Mouse (Mus musculus) ES-E14 (cell line): Measurements from ENCODE around the gene Zfp648. TPM values are rescaled to one million over a fixed set of nuclear protein-coding genes. Genes with fewer than 3 reads are reported as not detected.

Experiments used
- DNase-seq: peaks from one replicate; pipeline ENCODE4 v3.0.0-alpha.2; 2013; ENCODE audit warnings: low read depth, low spot score
- H3K27ac ChIP-seq: 2 replicates; pipeline ENCODE4 v1.5.1; 2012; ENCODE audit warnings: low read depth, mild to moderate bottlenecking, low read length, moderate library complexity, mixed read lengths; ENCODE audit not compliant: poor library complexity, insufficient read depth, severe bottlenecking
- H3K36me3 ChIP-seq: 2 replicates; pipeline ENCODE4 v1.6.1; 2012; ENCODE audit warnings: mild to moderate bottlenecking, low read length, moderate library complexity, mixed read lengths; ENCODE audit not compliant: control insufficient read depth, poor library complexity, insufficient read depth, severe bottlenecking
- H3K4me1 ChIP-seq, 2 experiments: fragments of 150-350 bp in 1 of 2; sonication (generic) in 1 of 2; 2 replicates each; pipeline ENCODE4 v1.6.1; 2012; ENCODE audit warnings: low read length in 2 of 2, mild to moderate bottlenecking in 1 of 2, mixed read lengths in 1 of 2; ENCODE audit not compliant: control insufficient read depth in 2 of 2, insufficient read depth in 2 of 2, poor library complexity in 1 of 2
- H3K4me3 ChIP-seq, 2 experiments: fragments of 150-350 bp in 1 of 2; sonication (generic) in 1 of 2; 2 replicates each; pipeline ENCODE4 v1.5.1; 2012; ENCODE audit warnings: low read length in 2 of 2, low read depth in 1 of 2, mild to moderate bottlenecking in 1 of 2, mixed read lengths in 1 of 2; ENCODE audit not compliant: insufficient read depth in 1 of 2, poor library complexity in 1 of 2, severe bottlenecking in 1 of 2
- H3K9ac ChIP-seq: 2 replicates; pipeline ENCODE4 v1.6.1; 2012; ENCODE audit warnings: low read depth, mild to moderate bottlenecking, low read length, mixed read lengths; ENCODE audit not compliant: poor library complexity, insufficient read depth, severe bottlenecking
- H3K9me3 ChIP-seq: fragments of 150-350 bp; sonication (generic); 2 replicates; pipeline ENCODE4 v1.6.1; 2012; ENCODE audit warnings: low read depth, mild to moderate bottlenecking, low read length; ENCODE audit not compliant: control insufficient read depth, insufficient read depth
- CHD2 ChIP-seq: IDR thresholded peaks from 2 replicates; pipeline ENCODE4 v1.6.1; 2014; ENCODE audit warnings: mild to moderate bottlenecking, low read depth, low read length, inconsistent platforms
- HCFC1 ChIP-seq: IDR thresholded peaks from 2 replicates; pipeline ENCODE4 v1.6.1; 2012; ENCODE audit warnings: low read length, inconsistent platforms, borderline replicate concordance; ENCODE audit not compliant: insufficient read depth
- MAFK ChIP-seq: IDR thresholded peaks from 2 replicates; pipeline ENCODE4 v1.6.1; 2014; ENCODE audit warnings: mild to moderate bottlenecking, low read depth, low read length, inconsistent platforms; ENCODE audit not compliant: insufficient read depth
- ZC3H11A ChIP-seq: IDR thresholded peaks from 2 replicates; pipeline ENCODE4 v1.6.1; 2012; ENCODE audit warnings: low read depth, mild to moderate bottlenecking, inconsistent platforms, low read length, borderline replicate concordance
- ZNF384 ChIP-seq: IDR thresholded peaks from 2 replicates; pipeline ENCODE4 v1.6.1; 2012; ENCODE audit warnings: low read depth, low read length, inconsistent platforms
- in situ Hi-C, 2 experiments: fragments of 600-800 bp; cut with MboI; formaldehyde crosslinking; loops; one replicate each; pipeline ENCODE4 v1.15.1; 2025; ENCODE audit warnings: low sequenced_read_pairs in 2 of 2, inconsistent platforms in 1 of 2; ENCODE audit not compliant: unreplicated experiment in 2 of 2
- total RNA-seq: library from RNA; depleted of rRNA; stranded (reverse); fragments of 300-350 nt; gene quantifications from 2 replicates; pipeline ENCODE4 v1.2.3, GENCODE M21; 2012

Gene Zfp648
- total RNA-seq, 1 experiment: not detected

DNA sequence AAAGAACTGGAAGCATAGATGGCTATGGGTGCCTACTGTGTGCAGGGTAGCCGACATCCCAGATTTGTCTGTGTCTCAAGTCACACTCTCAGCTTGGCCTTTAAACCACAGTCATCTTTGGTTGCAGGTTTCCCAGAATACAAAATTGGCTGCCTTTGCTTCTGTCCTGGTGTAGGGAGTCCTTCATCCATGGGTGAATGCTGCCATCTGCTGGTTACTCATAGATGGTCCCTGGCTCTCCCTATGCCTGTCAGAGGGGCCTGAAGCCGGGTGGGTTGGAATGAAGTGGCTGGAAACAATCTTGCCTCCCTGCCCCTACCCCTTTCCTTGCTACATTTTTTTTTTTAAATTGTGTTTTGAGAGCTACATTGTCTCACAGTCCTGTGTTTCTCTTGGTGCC lies 20.0 kb upstream of the Zfp648 start:
- Histone ChIP-seq H3K9ac (no peak overlapping the region), H3K9me3 (no peaks in the 10 kb centered on the region), H3K4me1 (no peaks in the 10 kb centered on the region), H3K4me3 (no peak overlapping the region), H3K27ac (no peak overlapping the region), H3K36me3 (no peaks in the 10 kb centered on the region)
- peak; percentile 95 for TF ChIP-seq ZC3H11A
- TF ChIP-seq MAFK: no peak
- DNase-seq: peak; percentile 48
- in situ Hi-C loops: loop anchor here in 1 of 2 experiments (25.0 kb wide), 1 partner anchor 294 kb away; the partner anchor contains the start of genes Glul and Teddm1a

DNA sequence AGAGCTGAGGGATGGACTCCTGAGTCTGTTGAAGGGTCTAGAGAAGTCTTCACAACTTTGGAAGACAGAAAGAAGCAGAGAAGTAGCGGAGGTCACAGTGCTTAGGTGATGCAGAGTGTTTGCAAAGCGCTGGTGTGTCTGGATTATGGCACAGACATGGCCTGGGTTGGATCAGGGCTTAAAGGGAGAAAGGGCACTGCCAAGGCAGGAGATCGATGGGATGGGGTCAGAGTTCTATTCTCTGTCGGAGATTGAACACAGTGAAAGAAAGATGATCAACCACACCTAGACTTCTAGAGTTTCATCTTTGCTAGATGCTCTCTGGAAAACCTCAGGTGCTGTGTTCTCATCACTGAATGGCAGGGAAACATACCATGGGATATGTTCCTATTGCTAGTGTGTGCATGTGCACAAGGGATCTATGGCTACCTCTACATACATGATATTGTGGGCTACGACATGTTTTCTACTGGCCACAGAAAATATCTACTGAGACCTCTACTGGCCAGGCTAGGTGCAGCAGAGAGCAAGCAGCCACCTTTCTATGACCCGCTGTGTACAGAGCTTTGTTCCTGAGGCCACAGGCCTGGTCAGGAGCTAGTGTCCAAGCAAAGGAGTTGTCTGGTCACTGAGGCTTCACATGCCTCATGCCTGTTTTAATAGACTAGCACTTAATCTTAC lies 18.5 kb upstream of the Zfp648 start:
- TF ChIP-seq HCFC1 (no peak), MAFK (no peak), ZC3H11A (no peak), ZNF384 (no peak), CHD2 (no peak)
- in situ Hi-C loops: loop anchor here in 1 of 2 experiments (25.0 kb wide), 1 partner anchor 295 kb away; the partner anchor contains the start of genes Glul and Teddm1a
- H3K4me1 ChIP-seq: no peaks in the 10 kb centered on the region
- H3K9ac ChIP-seq: no peak overlapping the region
- H3K36me3 ChIP-seq: no peaks in the 10 kb centered on the region
- DNase-seq: no peak
- H3K9me3 ChIP-seq: no peaks in the 10 kb centered on the region
- no peak overlapping the region for H3K4me3 ChIP-seq
- no peak overlapping the region for H3K27ac ChIP-seq

DNA sequence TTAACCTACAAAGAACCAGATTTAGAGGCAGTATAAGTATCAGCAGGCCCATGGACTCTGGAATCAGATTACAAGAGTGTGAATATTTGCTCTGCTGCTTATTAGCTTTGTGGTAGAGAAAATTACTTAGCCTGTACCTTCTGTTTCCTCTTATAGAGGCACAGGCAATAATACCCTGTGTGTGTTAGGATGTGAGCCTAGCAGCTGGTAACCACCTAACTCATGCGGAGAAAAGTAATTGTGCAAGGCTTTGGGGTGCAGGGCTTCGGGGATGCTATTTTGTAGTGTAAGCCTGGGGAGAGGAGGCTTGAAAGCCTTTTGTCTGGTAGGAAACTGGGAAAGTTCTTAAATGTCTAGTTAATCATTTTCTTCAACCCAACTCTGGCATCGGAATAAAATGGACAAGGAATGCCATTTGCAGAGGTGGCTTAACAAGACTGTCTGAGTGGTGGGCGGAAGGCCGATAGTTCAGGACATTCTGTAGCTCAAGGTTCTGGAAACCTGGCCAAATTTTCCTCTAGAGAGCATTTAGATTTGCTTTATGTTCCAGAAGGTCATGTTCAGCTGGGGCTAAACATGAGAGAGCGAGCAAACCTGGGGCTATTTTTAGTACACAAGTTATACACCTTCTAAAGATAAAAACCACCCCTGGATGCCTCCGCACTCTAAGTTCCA lies 17.8 kb upstream of the Zfp648 start:
- H3K9ac ChIP-seq: no peak overlapping the region
- H3K36me3 ChIP-seq: no peaks in the 10 kb centered on the region
- no peak for TF ChIP-seq ZC3H11A
- TF ChIP-seq ZNF384: no peak
- no peak for TF ChIP-seq CHD2
- no peak for TF ChIP-seq MAFK
- no peak for TF ChIP-seq HCFC1
- H3K4me1 ChIP-seq: no peaks in the 10 kb centered on the region
- H3K27ac ChIP-seq: no peak overlapping the region
- no peak for DNase-seq
- H3K9me3 ChIP-seq: no peaks in the 10 kb centered on the region
- H3K4me3 ChIP-seq: no peak overlapping the region
- in situ Hi-C loops: loop anchor here in 1 of 2 experiments (25.0 kb wide), 1 partner anchor 296 kb away; the partner anchor contains the start of genes Glul and Teddm1a

DNA sequence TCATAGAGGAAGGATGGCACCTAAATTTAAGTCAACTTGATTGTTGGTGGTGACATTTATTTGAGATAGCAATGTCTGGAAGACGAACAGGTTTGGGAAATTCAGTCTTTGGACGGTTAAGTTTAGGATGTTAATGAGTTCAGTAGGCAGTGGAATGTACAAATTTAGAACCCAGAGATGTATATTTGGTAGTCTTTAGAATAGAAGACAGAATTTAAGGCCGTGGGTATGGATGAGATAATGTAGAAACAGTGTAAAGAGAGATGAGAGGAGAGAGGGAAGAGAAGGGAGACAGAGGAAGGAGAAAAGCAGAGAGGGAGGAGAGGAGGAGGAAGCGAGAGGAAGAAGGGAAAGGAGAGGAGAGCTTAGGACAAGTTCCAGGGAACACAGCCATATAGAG lies 12.8 kb upstream of the Zfp648 start:
- TF ChIP-seq CHD2: no peak
- no peak for TF ChIP-seq ZNF384
- Histone ChIP-seq H3K27ac (no peak overlapping the region), H3K9me3 (no peaks in the 10 kb centered on the region), H3K36me3 (no peaks in the 10 kb centered on the region), H3K4me3 (no peak overlapping the region), H3K9ac (no peak overlapping the region), H3K4me1 (0 out of 4 replicates have a peak, but pooled peaks cover 0 to 2% of the 10 kb centered on the region in 2 experiments)
- DNase-seq: no peak
- in situ Hi-C loops: loop anchor here in 1 of 2 experiments (25.0 kb wide), 1 partner anchor 301 kb away; the partner anchor contains the start of genes Glul and Teddm1a

GRCm38 (mm10) chr1:154188631-154189030 lies 12.4 kb upstream of the Zfp648 start:
- in situ Hi-C loops: loop anchor here in 1 of 2 experiments (25.0 kb wide), 1 partner anchor 301 kb away; the partner anchor contains the start of genes Glul and Teddm1a
- no peak overlapping the region for H3K27ac ChIP-seq

More at GRCm38 (mm10) chr1:154188631-154189030, 12.4 kb upstream of the Zfp648 start:
- DNase-seq: no peak
- TF ChIP-seq HCFC1 (no peak), ZC3H11A (no peak), MAFK (no peak), CHD2 (no peak), ZNF384 (no peak)
- Histone ChIP-seq H3K4me1 (0 out of 4 replicates have a peak, but pooled peaks cover 0 to 2% of the 10 kb centered on the region in 2 experiments), H3K4me3 (no peak overlapping the region), H3K9ac (no peak overlapping the region), H3K36me3 (no peaks in the 10 kb centered on the region), H3K9me3 (no peaks in the 10 kb centered on the region)
